Mouse (Mus musculus) cerebellum, adult 11 months (tissue): ENCODE measurements around the gene Nup107.

Experiments used
- DNase-seq: peaks from one replicate; pipeline ENCODE4 v3.0.0; 2022

The Nup107 gene

GRCm38 (mm10) chr10:117799806-117800205 is 7.3 kb upstream of the Nup107 start:
- no peak for DNase-seq

DNA sequence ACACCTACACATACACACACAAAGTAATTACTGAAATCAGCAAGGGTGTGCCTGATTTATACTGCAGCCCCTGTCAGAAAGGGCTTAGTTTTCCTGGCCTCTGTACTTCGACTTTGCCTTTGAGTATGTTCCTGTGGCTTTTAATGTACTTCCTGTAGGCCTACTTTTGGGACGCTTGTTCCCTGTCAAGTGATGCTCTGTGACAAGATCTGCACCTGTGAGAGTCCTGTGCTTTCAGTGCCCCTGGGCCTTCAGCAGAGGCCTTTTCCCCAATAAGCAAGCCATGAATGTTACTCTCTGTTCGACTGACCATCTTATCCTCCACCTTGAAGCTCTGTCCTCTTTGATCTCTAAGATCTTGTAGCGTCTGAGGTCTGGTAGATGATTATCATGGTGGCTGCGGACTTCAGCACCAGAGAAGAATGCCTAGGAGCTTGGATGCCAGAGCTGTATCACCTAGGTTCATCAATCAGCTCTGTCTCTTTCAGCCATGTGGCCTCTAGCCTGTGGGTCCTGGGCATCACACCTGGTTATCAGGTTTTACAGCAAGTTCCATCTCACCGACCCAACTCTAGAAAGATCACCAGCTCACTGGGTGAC is 6.0 kb upstream of the Nup107 start:
- DNase-seq, result no peak

GRCm38 (mm10) chr10:117797684-117798083 is 5.2 kb upstream of the Nup107 start:
- no peak for DNase-seq

GRCm38 (mm10) chr10:117797106-117797505 is 4.6 kb upstream of the Nup107 start:
- no peak for DNase-seq

GRCm38 (mm10) chr10:117796181-117796580 is 3.7 kb upstream of the Nup107 start:
- no peak for DNase-seq

DNA sequence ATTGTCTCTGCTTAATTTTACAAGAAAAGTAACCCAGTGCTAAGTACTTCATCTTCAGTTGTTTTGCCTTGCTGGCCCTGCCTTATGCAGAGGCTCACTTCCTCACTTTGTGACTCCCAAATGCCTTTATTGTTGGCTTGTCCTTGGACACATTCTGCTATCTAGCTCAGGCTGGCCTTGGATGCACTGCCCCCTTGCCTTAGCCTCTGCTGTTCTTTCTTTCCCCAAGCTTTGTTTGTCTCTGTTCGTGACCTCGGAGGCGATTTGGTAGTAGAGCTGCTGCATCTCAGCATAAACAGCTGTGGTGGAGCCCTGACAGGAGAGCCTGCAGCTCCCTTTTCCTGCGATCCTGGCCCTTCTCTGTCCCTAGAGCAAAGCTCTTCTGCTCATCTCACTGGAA is 2.7 kb upstream of the Nup107 start:
- DNase-seq, result no peak

DNA sequence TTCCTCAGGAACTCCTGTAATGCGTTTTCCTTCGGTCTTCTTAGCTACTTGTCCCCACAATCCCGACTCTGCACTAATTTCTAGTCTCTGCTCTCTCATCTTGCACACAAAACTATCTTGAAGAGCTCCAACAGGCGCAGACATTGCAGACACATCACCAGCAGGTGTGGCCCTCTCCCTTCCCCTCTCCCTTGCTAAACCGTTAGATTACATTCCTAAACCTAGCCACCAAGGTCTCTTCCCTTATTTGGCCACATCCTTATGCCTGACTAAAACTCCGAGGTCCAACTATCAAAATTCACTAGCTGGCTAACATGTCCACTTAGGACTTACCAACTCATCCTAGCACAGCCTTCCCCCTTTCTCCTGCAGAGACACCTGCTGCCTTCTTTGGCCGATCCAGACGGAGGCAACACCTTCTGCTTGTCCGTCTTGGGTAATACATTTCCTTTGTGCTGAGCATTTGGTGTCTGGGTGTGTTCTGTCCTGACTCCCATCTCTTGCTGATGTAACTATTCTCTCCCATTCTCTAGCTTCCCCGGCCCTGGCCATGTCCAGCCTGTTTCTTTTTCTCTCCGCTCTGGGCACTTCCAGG is 1.0 kb upstream of the Nup107 start:
- DNase-seq, result no peak

GRCm38 (mm10) chr10:117791171-117791470 is 1.4 kb downstream of the Nup107 start:
- DNase-seq, result no peak

DNA sequence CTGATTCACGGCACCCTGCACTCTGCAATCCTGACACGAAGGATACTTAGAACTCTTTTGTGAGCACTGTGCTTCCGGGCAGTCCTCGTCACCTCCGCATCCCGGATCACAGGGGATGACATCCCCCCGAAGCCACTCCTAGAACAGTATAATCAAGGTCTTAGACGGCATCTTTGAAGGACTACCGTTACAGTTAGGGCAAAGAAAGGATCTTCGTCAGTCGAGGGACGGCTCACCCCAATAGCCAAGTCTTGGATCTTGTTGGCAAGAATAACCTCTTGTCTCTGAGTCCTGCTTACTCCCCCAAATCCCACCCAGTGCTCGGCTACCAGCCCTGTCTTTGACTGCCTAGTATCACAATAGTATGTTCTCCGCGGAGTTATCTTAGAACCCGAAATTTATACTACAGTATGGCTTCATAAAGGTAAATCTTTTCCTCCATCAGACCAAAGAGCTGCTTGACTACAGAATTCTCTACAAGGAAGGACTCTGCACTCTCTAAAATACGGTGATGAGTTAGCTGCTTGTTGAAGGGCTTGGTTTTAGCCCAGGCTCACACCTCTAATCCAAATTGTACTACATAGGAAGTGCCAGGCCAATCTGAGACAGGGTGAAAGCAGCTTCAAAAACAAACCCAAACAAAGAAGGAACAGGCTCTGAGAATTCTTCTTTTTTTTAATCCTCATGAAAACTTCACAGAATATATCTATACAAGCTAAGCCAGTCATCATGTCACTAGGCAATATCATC is 1.9 kb downstream of the Nup107 start:
- no peak for DNase-seq

DNA sequence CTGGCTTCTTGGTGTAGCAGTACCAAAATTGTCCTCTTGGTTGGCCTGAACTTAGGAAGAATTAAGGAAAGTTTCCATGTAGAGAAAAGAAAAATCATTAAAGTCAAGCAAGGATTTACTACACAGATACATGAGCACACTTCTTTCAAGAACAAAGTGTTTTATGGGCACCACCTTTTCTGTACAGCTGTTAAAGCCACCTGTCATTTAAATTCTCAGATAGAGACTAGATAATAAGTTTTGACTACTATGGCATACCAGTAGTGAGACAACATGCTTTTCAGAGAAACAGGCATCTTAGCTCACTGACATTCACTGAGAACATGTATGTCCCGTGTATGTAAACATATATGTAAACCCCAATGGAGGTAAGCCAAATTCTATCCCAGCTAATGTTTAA is 2.5 kb downstream of the Nup107 start:
- DNase-seq, result no peak

GRCm38 (mm10) chr10:117784646-117785045 is 7.9 kb downstream of the Nup107 start:
- no peak for DNase-seq

DNA sequence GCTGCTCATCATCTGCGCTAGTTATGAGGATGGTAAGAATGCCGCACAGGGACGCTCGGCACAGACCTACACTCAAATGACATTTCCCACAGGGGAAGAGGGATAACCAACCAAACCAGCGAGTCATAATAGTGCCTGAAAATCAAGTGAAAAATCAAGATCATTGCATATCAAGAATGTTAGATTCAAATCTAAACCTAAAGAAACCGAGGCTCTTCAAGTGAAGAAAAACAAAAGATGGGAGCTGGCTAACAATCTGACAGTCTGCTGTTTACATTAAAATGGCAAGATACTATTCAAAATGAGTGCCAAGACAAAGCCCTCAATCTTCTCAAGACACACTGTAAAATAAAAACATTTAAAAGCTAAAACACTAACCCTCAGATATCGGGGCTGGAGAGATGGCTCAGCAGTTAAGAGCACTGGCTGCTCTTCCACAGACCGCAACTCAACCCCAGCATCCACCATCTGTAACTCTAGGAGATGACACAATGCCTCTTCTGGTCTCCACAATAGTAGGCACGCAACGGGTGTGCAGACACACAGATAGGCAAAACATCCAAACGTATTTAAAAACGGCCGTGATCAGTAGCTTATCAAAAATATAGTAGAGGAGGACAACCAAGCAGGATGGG is 8.6 kb downstream of the Nup107 start:
- DNase-seq, result no peak

- no peak for DNase-seq
Observed at GRCm38 (mm10) chr10:117782491-117783260, 9.8 kb downstream of the Nup107 start.

DNA sequence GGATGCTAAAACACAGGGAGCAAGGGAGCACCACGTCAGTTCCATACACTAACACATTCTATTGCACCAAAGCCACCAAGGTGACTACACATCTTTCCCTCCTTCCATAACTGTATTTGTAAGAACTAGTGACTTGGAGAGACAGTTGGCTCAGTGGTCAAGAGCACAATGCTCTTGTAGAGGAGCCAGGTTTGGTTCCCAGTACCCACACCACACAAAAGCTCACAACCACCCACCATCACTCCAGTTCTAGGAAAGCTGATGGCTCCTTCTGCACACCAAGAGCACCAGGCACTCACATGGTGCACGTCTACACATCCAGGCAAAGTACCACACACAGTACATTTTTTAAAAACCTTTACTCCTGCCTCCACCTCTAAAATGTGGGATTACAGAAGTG is 10.4 kb downstream of the Nup107 start:
- no peak for DNase-seq

DNA sequence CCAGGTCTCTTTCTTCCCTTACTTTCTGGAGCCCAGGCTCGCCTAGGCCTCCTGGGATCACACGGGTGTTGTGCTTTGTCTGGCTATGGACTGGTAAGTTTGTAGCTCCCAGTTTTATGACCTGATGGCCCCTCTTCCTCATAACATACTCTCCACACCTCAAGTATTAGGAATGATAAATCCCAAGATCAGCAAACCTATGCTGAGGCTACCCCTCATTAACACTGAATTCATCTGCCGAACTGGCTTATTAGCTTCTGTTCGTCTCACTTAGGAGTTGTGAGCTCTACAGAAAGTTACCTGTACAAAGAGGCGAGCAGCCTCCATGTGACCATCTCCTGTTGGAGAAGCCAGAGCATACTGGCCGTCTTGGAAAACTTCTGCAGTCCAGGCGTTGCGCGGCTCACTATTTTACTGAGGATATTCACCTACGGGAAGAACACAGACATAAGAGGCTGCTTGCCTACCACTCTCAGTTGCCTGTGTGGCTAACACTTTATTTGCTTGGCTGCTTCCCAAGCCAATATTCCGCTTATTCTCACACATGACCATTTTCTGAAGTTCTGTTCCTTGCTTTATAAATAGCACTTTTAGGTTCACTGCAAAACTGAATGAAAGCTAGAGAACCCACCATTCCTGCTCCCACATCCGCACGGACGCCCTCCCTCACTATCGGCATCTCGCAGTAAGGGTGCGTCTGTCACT is 11.3 kb downstream of the Nup107 start:
- DNase-seq, result no peak

DNA sequence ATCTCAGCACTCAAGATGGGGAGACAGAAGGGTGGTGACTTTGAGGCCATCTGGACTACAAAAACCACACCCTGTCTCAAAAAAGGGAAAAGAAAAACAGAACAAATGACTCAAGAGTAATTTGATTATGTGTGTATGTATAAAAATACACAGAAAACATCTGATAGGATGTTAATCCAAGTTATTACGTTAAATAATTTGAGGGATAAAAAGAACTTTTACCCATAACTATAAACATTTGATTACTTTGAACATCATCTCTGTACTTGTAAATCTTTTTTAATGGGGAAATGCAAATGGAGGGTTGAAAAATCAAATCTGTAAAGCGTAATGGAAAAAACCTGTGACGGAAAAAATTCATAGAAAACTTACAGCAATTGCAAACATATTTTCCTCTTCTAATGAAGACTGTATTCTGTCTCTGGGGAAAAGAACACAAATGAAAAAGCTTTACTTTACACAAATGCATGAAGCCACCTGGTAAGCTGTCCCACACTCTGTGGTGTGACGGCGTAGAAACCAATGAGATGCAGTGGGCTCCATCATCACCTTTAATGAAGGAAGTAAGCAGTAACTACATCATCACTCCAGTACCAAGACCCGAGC is 12.1 kb downstream of the Nup107 start:
- no peak for DNase-seq

GRCm38 (mm10) chr10:117779581-117780305 is 12.8 kb downstream of the Nup107 start:
- DNase-seq, result no peak

DNA sequence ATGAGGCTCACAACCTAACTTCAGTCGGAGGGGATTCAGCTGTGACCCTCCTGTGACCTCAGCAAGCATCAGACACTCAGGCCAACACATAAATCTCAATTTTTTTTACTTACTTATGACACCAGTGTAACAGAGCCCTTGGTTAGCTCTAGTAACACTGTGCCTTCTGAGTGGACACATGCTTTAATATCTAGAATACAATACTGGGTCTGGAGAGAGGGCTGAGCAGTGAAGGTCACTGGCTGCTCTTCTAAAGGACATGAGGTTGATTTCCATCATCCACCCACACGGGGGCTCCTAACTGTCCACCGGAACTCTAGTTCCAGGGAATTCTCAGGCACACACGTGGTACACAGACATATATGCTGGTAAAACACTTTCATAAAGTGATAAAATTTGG is 13.6 kb downstream of the Nup107 start:
- DNase-seq, result no peak

DNA sequence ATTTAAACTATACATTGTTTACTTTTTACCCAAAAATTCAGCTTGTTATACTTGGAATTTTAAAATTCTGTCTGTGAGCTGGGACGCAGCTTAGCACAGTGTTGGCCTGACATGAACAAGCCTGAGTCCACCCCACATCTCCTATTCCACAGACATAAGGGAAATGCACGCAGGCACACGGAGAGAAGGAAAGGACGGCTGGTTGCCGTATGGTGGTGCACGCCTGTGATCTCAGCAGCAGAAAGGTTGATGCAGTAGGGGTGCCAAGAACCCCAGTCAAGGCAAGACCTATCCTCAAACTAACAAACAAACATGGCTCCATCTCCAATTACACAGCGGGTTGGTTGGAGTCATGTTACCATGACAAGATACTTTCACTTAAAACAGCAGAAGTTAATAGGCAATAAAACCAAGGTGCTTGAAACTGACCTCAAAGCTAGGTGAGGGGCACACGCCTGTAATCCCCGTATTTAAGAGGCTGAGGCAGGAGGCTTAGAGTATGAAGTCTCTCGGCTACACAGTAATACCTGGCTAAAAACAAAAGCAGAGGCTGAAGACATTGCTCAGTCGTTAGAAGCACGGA is 14.1 kb downstream of the Nup107 start:
- no peak for DNase-seq

DNA sequence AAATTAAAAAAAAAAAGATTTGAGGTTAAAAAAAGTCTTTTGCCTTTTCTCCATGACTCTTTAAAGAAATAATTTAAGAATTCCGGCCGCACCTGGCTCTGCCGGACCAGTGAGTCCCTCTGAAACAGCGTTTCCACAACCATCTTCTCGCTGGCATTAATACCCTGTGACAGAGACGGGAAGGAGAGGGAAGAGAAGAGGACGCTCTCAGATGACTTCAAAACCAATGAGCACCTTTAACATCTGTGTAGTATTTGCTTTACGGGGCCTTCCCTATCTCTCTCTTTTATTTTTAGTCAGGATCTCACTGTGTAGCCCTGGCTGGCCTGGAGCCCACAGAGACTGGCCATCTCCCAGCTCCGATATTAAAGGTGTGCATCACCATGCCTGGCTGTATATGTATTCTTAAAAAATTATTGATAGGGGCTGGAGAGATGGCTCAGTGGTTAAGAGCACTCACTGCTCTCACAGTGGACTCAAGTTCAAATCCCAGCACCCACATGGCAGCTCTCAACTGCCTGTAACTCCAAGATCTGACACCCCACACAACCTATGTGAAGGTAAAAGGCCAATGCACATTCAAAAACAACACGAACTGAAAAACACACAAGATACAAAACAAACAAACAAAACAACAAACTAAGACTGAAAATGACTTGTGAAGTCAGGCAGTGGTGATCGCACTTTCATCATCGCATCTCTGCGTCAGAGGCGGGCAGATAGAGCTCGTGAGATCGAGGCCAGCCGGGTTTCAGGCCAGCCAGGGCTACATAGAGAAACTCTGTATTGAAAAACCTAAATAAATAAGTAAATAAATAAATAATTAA is 14.8 kb downstream of the Nup107 start:
- DNase-seq, result no peak
